Mouse (Mus musculus): ENCODE results near the gene Pam16. TPM values are rescaled to one million over a fixed set of nuclear protein-coding genes. Genes with fewer than 3 reads are reported as not detected.
A peak's percentile ranks its signal among the peaks of the same experiment; 100 is the strongest.

Gene Pam16
- total RNA-seq, 1 experiment, result 131 TPM

GRCm38 (mm10) chr16:4639831-4640237, 15.0 kb upstream of the Pam16 start, which contains the start of the genes Vasn and Dnaja3:
TSS of gene Vasn (plus strand) at chr16:4639941.
TSS of gene Dnaja3 (plus strand) at chr16:4639989.
- H3K27ac ChIP-seq (ENCODE audit: insufficient read depth, low read depth, low read length, poor library complexity, severe bottlenecking), result no peak within 1 kb of the TSS
- no peak for TF ChIP-seq MAFK (IDR thresholded peaks at IDR 0.05; ENCODE audit: insufficient read depth, low read depth, low read length)
- TF ChIP-seq HCFC1 (IDR thresholded peaks at IDR 0.05; ENCODE audit: borderline replicate concordance, insufficient read depth, low read length), result no peak
- TF ChIP-seq ZNF384 (IDR thresholded peaks at IDR 0.05; ENCODE audit: low read depth, low read length), result no peak
- no peak for TF ChIP-seq CHD2 (IDR thresholded peaks at IDR 0.05; ENCODE audit: low read depth, low read length)
- no peak for TF ChIP-seq ZC3H11A (IDR thresholded peaks at IDR 0.05; ENCODE audit: borderline replicate concordance, low read depth, low read length)
- H3K4me1 ChIP-seq (ENCODE audit: control insufficient read depth in 2 of 2, insufficient read depth in 2 of 2, low read length in 2 of 2, poor library complexity in 1 of 2), result peaks cover 0 to 13% of the 10 kb centered on the region in 2 experiments; a peak in 1 of 4 replicates
- H3K9ac ChIP-seq (ENCODE audit: insufficient read depth, low read depth, low read length, poor library complexity, severe bottlenecking), result peak within 1 kb of the TSS; percentile 82
- H3K36me3 ChIP-seq (ENCODE audit: control insufficient read depth, insufficient read depth, low read length, poor library complexity, severe bottlenecking), result no peaks in the 10 kb centered on the region; the same call in 1 of the 2 replicates
- DNase-seq (ENCODE audit: low read depth, low spot score), result peak; percentile 87
- no peaks in the 10 kb centered on the region for H3K9me3 ChIP-seq (ENCODE audit: control insufficient read depth, insufficient read depth, low read depth, low read length)
- peak within 1 kb of the TSS; percentile 80 to 84 for H3K4me3 ChIP-seq (ENCODE audit: insufficient read depth in 1 of 2, low read depth in 1 of 2, low read length in 2 of 2, poor library complexity in 1 of 2, severe bottlenecking in 1 of 2)
- in situ Hi-C loops (cut with MboI; ENCODE audit: low sequenced_read_pairs in 2 of 2, unreplicated experiment in 2 of 2), result no loop called here

GRCm38 (mm10) chr16:4638891-4639390, 14.2 kb upstream of the Pam16 start:
- DNase-seq (ENCODE audit: low read depth, low spot score), result no peak
- Histone ChIP-seq H3K9me3 (ENCODE audit: control insufficient read depth, insufficient read depth, low read depth, low read length) (no peaks in the 10 kb centered on the region), H3K4me1 (ENCODE audit: control insufficient read depth in 2 of 2, insufficient read depth in 2 of 2, low read length in 2 of 2, poor library complexity in 1 of 2) (peaks cover 0 to 13% of the 10 kb centered on the region in 2 experiments; a peak in 1 of 4 replicates), H3K36me3 (ENCODE audit: control insufficient read depth, insufficient read depth, low read length, poor library complexity, severe bottlenecking) (no peaks in the 10 kb centered on the region; the same call in 1 of the 2 replicates), H3K9ac (ENCODE audit: insufficient read depth, low read depth, low read length, poor library complexity, severe bottlenecking) (no peak overlapping the region), H3K4me3 (ENCODE audit: insufficient read depth in 1 of 2, low read depth in 1 of 2, low read length in 2 of 2, poor library complexity in 1 of 2, severe bottlenecking in 1 of 2) (no peak overlapping the region), H3K27ac (ENCODE audit: insufficient read depth, low read depth, low read length, poor library complexity, severe bottlenecking) (no peak overlapping the region)
- TF ChIP-seq MAFK (IDR thresholded peaks at IDR 0.05; ENCODE audit: insufficient read depth, low read depth, low read length), result no peak
- no peak for TF ChIP-seq ZNF384 (IDR thresholded peaks at IDR 0.05; ENCODE audit: low read depth, low read length)
- no peak for TF ChIP-seq HCFC1 (IDR thresholded peaks at IDR 0.05; ENCODE audit: borderline replicate concordance, insufficient read depth, low read length)
- TF ChIP-seq CHD2 (IDR thresholded peaks at IDR 0.05; ENCODE audit: low read depth, low read length), result no peak
- in situ Hi-C loops (cut with MboI; ENCODE audit: low sequenced_read_pairs in 2 of 2, unreplicated experiment in 2 of 2), result no loop called here

GRCm38 (mm10) chr16:4635760-4636159, 11.0 kb upstream of the Pam16 start:
- Histone ChIP-seq H3K9me3 (ENCODE audit: control insufficient read depth, insufficient read depth, low read depth, low read length) (no peaks in the 10 kb centered on the region), H3K27ac (ENCODE audit: insufficient read depth, low read depth, low read length, poor library complexity, severe bottlenecking) (no peak overlapping the region), H3K9ac (ENCODE audit: insufficient read depth, low read depth, low read length, poor library complexity, severe bottlenecking) (no peak overlapping the region), H3K4me1 (ENCODE audit: control insufficient read depth in 2 of 2, insufficient read depth in 2 of 2, low read length in 2 of 2, poor library complexity in 1 of 2) (peaks cover 0 to 11% of the 10 kb centered on the region in 2 experiments; a peak in 1 of 4 replicates), H3K4me3 (ENCODE audit: insufficient read depth in 1 of 2, low read depth in 1 of 2, low read length in 2 of 2, poor library complexity in 1 of 2, severe bottlenecking in 1 of 2) (no peak overlapping the region), H3K36me3 (ENCODE audit: control insufficient read depth, insufficient read depth, low read length, poor library complexity, severe bottlenecking) (no peaks in the 10 kb centered on the region; the same call in 1 of the 2 replicates)
- no peak for TF ChIP-seq ZC3H11A (IDR thresholded peaks at IDR 0.05; ENCODE audit: borderline replicate concordance, low read depth, low read length)
- no peak for TF ChIP-seq CHD2 (IDR thresholded peaks at IDR 0.05; ENCODE audit: low read depth, low read length)
- no peak for TF ChIP-seq ZNF384 (IDR thresholded peaks at IDR 0.05; ENCODE audit: low read depth, low read length)
- no peak for TF ChIP-seq MAFK (IDR thresholded peaks at IDR 0.05; ENCODE audit: insufficient read depth, low read depth, low read length)
- no peak for TF ChIP-seq HCFC1 (IDR thresholded peaks at IDR 0.05; ENCODE audit: borderline replicate concordance, insufficient read depth, low read length)
- in situ Hi-C loops (cut with MboI; ENCODE audit: low sequenced_read_pairs in 2 of 2, unreplicated experiment in 2 of 2), result no loop called here
- no peak for DNase-seq (ENCODE audit: low read depth, low spot score)

- Histone ChIP-seq H3K9me3 (ENCODE audit: control insufficient read depth, insufficient read depth, low read depth, low read length) (no peaks in the 10 kb centered on the region), H3K27ac (ENCODE audit: insufficient read depth, low read depth, low read length, poor library complexity, severe bottlenecking) (no peak overlapping the region), H3K36me3 (ENCODE audit: control insufficient read depth, insufficient read depth, low read length, poor library complexity, severe bottlenecking) (no peaks in the 10 kb centered on the region; the same call in 1 of the 2 replicates), H3K4me3 (ENCODE audit: insufficient read depth in 1 of 2, low read depth in 1 of 2, low read length in 2 of 2, poor library complexity in 1 of 2, severe bottlenecking in 1 of 2) (no peak overlapping the region), H3K9ac (ENCODE audit: insufficient read depth, low read depth, low read length, poor library complexity, severe bottlenecking) (no peak overlapping the region), H3K4me1 (ENCODE audit: control insufficient read depth in 2 of 2, insufficient read depth in 2 of 2, low read length in 2 of 2, poor library complexity in 1 of 2) (peaks cover 0 to 13% of the 10 kb centered on the region in 2 experiments; a peak in 1 of 4 replicates)
- TF ChIP-seq CHD2 (IDR thresholded peaks at IDR 0.05; ENCODE audit: low read depth, low read length), result no peak
- no peak for TF ChIP-seq HCFC1 (IDR thresholded peaks at IDR 0.05; ENCODE audit: borderline replicate concordance, insufficient read depth, low read length)
- in situ Hi-C loops (cut with MboI; ENCODE audit: low sequenced_read_pairs in 2 of 2, unreplicated experiment in 2 of 2), result loop anchor here in 1 of 2 experiments (5.0 kb wide), 1 partner anchor 33 kb away; no protein-coding TSS in a partner anchor
- DNase-seq (ENCODE audit: low read depth, low spot score), result no peak
These were observed 9.9 kb upstream of the Pam16 start for GRCm38 (mm10) chr16:4634681-4635080.
